In genomic region chr16:36665782-36666181, GRCm38 (mm10) we compare ENCODE assay signal across 12 mouse cellular contexts. TPM values are rescaled to one million over a fixed set of nuclear protein-coding genes. Genes with fewer than 3 reads are reported as not detected.
DNase-seq lines count a peak whose midpoint lies in the region; ATAC-seq and TF ChIP-seq lines count a peak whose summit lies in the region.
"Had no signal": no experiment of that assay in that cellular context is flagged by ENCODE, and none has a peak within 500 bp of the region (broad histone marks: within the 10 kb centered on the region; RNA-seq: fewer than 3 reads in every experiment).

Cd86 (minus strand) TSS chr16:36666081.

- H3K9ac ChIP-seq in liver, adult 2 months (ENCODE audit: low read depth, low read length), result no peak within 1 kb of the TSS
- no peak within 1 kb of the TSS for H3K9ac ChIP-seq in liver, postnatal 0 days (replicated peaks)
- H3K9ac ChIP-seq: embryonic facial prominence, embryonic 13.5 days had no signal

- no peaks in the 10 kb centered on the region for H3K4me1 ChIP-seq in liver, adult 2 months (ENCODE audit: control insufficient read depth, insufficient read depth, low read length)
- H3K4me1 ChIP-seq in liver, postnatal 0 days (ENCODE audit: insufficient read depth), result peaks cover 4% of the 10 kb centered on the region; the same call in 1 of the 2 replicates
- H3K4me1 ChIP-seq in forebrain, embryonic 10.5 days, result peaks cover 4% of the 10 kb centered on the region; the same call in 1 of the 2 replicates
- H3K4me1 ChIP-seq: embryonic facial prominence, embryonic 13.5 days had no signal

- peak within 1 kb of the TSS; percentile 47 for H3K4me2 ChIP-seq in liver, postnatal 0 days (ENCODE audit: low read depth, low read length)
- H3K4me2 ChIP-seq: embryonic facial prominence, embryonic 13.5 days had no signal

- 82% methylated on average over 13 of the region's 13 CpGs for WGBS in liver, adult 2 months
- 27% methylated on average over 13 of the region's 13 CpGs for WGBS in liver, postnatal 0 days (ENCODE audit: insufficient replicate concordance)
- 89% methylated on average over 13 of the region's 13 CpGs for WGBS in forebrain, embryonic 10.5 days

- no peaks in the 10 kb centered on the region for H3K79me2 ChIP-seq in liver, adult 2 months (ENCODE audit: control insufficient read depth, insufficient read depth, low read length)

- no peaks in the 10 kb centered on the region for H3K9me3 ChIP-seq in liver, postnatal 0 days (ENCODE audit: low read length)
- H3K9me3 ChIP-seq in forebrain, embryonic 10.5 days, result no peaks in the 10 kb centered on the region
- H3K9me3 ChIP-seq: embryonic facial prominence, embryonic 13.5 days had no signal

- TF ChIP-seq POLR2A in liver, adult 2 months (IDR thresholded peaks at IDR 0.05; ENCODE audit: extremely low read depth, insufficient read depth, low read length), result no peak

- intact Hi-C loops in left cerebral cortex, postnatal 14 days (cut with DNase I), result no loop called here

- DNase-seq in liver, adult 2 months (ENCODE audit: extremely low read depth, low read depth, low spot score), result peak; percentile 26
- DNase-seq in liver, result no peak
- peak; percentile 24 for DNase-seq in liver, postnatal 0 days
- peak; percentile 37 to 56 for DNase-seq in spleen, adult 18-20 months
- no peak for DNase-seq in testis, postnatal 14 days (ENCODE audit: low spot score)
- DNase-seq in left cerebral cortex, postnatal 14 days (ENCODE audit: low spot score in 2 of 2), result no peak
- no peak for DNase-seq in forebrain, embryonic 10.5 days (ENCODE audit: extremely low spot score, low spot score)
- DNase-seq: gastrocnemius, postnatal 10 days; kidney, adult 8-10 months had no signal

- no peak for TF ChIP-seq EP300 in liver, postnatal 0 days (IDR thresholded peaks at IDR 0.05; ENCODE audit: low read depth)

- H3K27me3 ChIP-seq in liver, adult 2 months (ENCODE audit: control insufficient read depth, insufficient read depth, low read length), result no peaks in the 10 kb centered on the region
- H3K27me3 ChIP-seq in liver, postnatal 0 days (ENCODE audit: insufficient read depth, low read length), result no peaks in the 10 kb centered on the region
- H3K27me3 ChIP-seq in forebrain, embryonic 10.5 days (ENCODE audit: poor library complexity, severe bottlenecking), result no peaks in the 10 kb centered on the region
- H3K27me3 ChIP-seq: embryonic facial prominence, embryonic 13.5 days had no signal

- ATAC-seq in activated CD4-positive, CD25-positive, alpha-beta regulatory T cell, adult 4 months, result peak; percentile 15
- no peak for ATAC-seq in liver, postnatal 0 days
- ATAC-seq: midbrain, embryonic 16.5 days had no signal

- H3K4me3 ChIP-seq in liver, adult 2 months (ENCODE audit: insufficient read depth, low read depth, low read length), result no peak within 1 kb of the TSS; the same call in 1 of the 2 replicates
- H3K4me3 ChIP-seq in liver, postnatal 0 days (ENCODE audit: low read depth, low read length), result peak within 1 kb of the TSS; percentile 29; the same call in 1 of the 2 replicates
- no peak within 1 kb of the TSS for H3K4me3 ChIP-seq in forebrain, embryonic 10.5 days
- H3K4me3 ChIP-seq: embryonic facial prominence, embryonic 13.5 days had no signal

- no peak for TF ChIP-seq CTCF in liver, adult 2 months (IDR thresholded peaks at IDR 0.05; ENCODE audit: low read depth, low read length)
- no peak for TF ChIP-seq CTCF in liver, postnatal 0 days (IDR thresholded peaks at IDR 0.05; ENCODE audit: low read depth)

- H3K36me3 ChIP-seq in liver, adult 2 months (ENCODE audit: control insufficient read depth, insufficient read depth, low read length), result no peaks in the 10 kb centered on the region
- no peaks in the 10 kb centered on the region for H3K36me3 ChIP-seq in liver, postnatal 0 days (replicated peaks; ENCODE audit: insufficient read depth, low read length)
- no peaks in the 10 kb centered on the region for H3K36me3 ChIP-seq in forebrain, embryonic 10.5 days (replicated peaks)
- H3K36me3 ChIP-seq: embryonic facial prominence, embryonic 13.5 days had no signal

- H3K27ac ChIP-seq in liver, adult 2 months (replicated peaks; ENCODE audit: insufficient read depth, low read depth, low read length), result no peak within 1 kb of the TSS
- no peak within 1 kb of the TSS for H3K27ac ChIP-seq in liver, postnatal 0 days (ENCODE audit: low read depth)
- no peak within 1 kb of the TSS for H3K27ac ChIP-seq in forebrain, embryonic 10.5 days
- H3K27ac ChIP-seq: embryonic facial prominence, embryonic 13.5 days had no signal

RNA-seq across cellular contexts. Expression of gene Cd86, which starts in this region (rescaled TPM):
- total RNA-seq in liver, adult 2 months (2014; rRNA removed), result 5.2 and 5.3 TPM in 2 replicates
- 0.68 and 0.99 TPM in 2 replicates for polyA plus RNA-seq in liver, adult 2 months (2012; rRNA removed)
- polyA plus RNA-seq in activated CD4-positive, CD25-positive, alpha-beta regulatory T cell, adult 4 months (2017; shearing (Covaris generic)), result 10 to 100 TPM; 45.6 to 47.4 TPM
- 7.7 and 9.3 TPM in 2 replicates for polyA plus RNA-seq in liver, postnatal 0 days (2015; fragmentation: Nextera tagmentation; extraction: Ambion mirVana)
- 1 to 10 TPM; 1.4 to 1.8 TPM for total RNA-seq in left cerebral cortex, postnatal 14 days (2021)
- 0.49 and 0.56 TPM in 2 replicates for polyA plus RNA-seq in forebrain, embryonic 10.5 days (2016; fragmentation: Nextera tagmentation; extraction: Ambion mirVana)

Comparison
In these comparisons a context has a peak if more than half of its experiments do, and no peak if none do; other contexts are left out.
1. DNase-seq: peak in liver, adult 2 months (single experiment), liver, postnatal 0 days (single experiment) and spleen, adult 18-20 months (2 of 2); none in liver (single experiment), testis, postnatal 14 days (single experiment), left cerebral cortex, postnatal 14 days (0 of 2) and forebrain, embryonic 10.5 days (single experiment).